Comparison of ENCODE assay signal across 14 mouse cellular contexts in genomic region chr13:64402504-64402949, GRCm38 (mm10). TPM values are rescaled to one million over a fixed set of nuclear protein-coding genes. Genes with fewer than 3 reads are reported as not detected.
DNase-seq lines count a peak whose midpoint lies in the region; ATAC-seq and TF ChIP-seq lines count a peak whose summit lies in the region.
"Had no signal": no experiment of that assay in that cellular context is flagged by ENCODE, and none has a peak within 500 bp of the region (broad histone marks: within the 10 kb centered on the region; RNA-seq: fewer than 3 reads in every experiment).

No protein-coding gene starts in this region.

- DNase-seq in heart, adult 2 months: no peak
- no peak for DNase-seq in heart, postnatal 25 days (ENCODE audit: low spot score)
- DNase-seq in retina, embryonic 14.5 days (ENCODE audit: low spot score): peak; percentile 27
- DNase-seq in retina, postnatal 1 day: no peak
- DNase-seq in liver, embryonic 13.5 days: peak; percentile 32
- DNase-seq in cerebellum, adult 2 months: no peak
- DNase-seq in layer of hippocampus, postnatal 14 days (ENCODE audit: low spot score in 2 of 2): no peak
- DNase-seq: cerebellum, adult 9-10 months; gastrocnemius, postnatal 25 days; midbrain, embryonic 14.5 days had no signal

- H3K27ac ChIP-seq in heart, adult 2 months: peak overlapping the region; percentile 78
- peak overlapping the region; percentile 60; the same call in 1 of the 2 replicates for H3K27ac ChIP-seq in liver, embryonic 13.5 days
- no peak overlapping the region for H3K27ac ChIP-seq in cerebellum, adult 2 months (ENCODE audit: insufficient read depth, low read length)
- H3K27ac ChIP-seq: neural tube, embryonic 13.5 days had no signal

- peaks cover 10% of the 10 kb centered on the region for H3K4me1 ChIP-seq in heart, adult 2 months (ENCODE audit: control insufficient read depth, insufficient read depth, low read length)
- H3K4me1 ChIP-seq in liver, embryonic 13.5 days (replicated peaks): peaks cover 32% of the 10 kb centered on the region
- no peaks in the 10 kb centered on the region for H3K4me1 ChIP-seq in cerebellum, adult 2 months (ENCODE audit: control insufficient read depth, insufficient read depth, low read length)
- H3K4me1 ChIP-seq: neural tube, embryonic 13.5 days had no signal

- H3K27me3 ChIP-seq in heart, adult 2 months (ENCODE audit: control insufficient read depth, insufficient read depth, low read length): no peaks in the 10 kb centered on the region
- no peaks in the 10 kb centered on the region for H3K27me3 ChIP-seq in liver, embryonic 13.5 days
- H3K27me3 ChIP-seq in cerebellum, adult 2 months (ENCODE audit: control insufficient read depth, insufficient read depth, low read length): no peaks in the 10 kb centered on the region
- H3K27me3 ChIP-seq: neural tube, embryonic 13.5 days had no signal

- peaks cover 10% of the 10 kb centered on the region for H3K36me3 ChIP-seq in heart, adult 2 months (ENCODE audit: control insufficient read depth, insufficient read depth, low read length)
- H3K36me3 ChIP-seq in liver, embryonic 13.5 days: no peaks in the 10 kb centered on the region
- H3K36me3 ChIP-seq: neural tube, embryonic 13.5 days had no signal

- no peaks in the 10 kb centered on the region for H3K79me2 ChIP-seq in heart, adult 2 months (replicated peaks; ENCODE audit: control insufficient read depth, insufficient read depth, low read length)

- intact Hi-C loops in heart, adult 2 months (cut with DNase I): loop anchor here (2.0 kb wide), 1 partner anchor 28 kb away; no protein-coding TSS in a partner anchor
- intact Hi-C loops in heart, postnatal 25 days (cut with DNase I): no loop called here

- WGBS in heart, adult 2 months: 46% methylated on average over 10 of the region's 10 CpGs
- WGBS in liver, embryonic 13.5 days (ENCODE audit: insufficient replicate concordance): 21% methylated on average over 10 of the region's 10 CpGs
- WGBS in cerebellum, adult 2 months: 78% methylated on average over 10 of the region's 10 CpGs

- no peak for TF ChIP-seq POLR2A in heart, adult 2 months (IDR thresholded peaks at IDR 0.05; ENCODE audit: insufficient read depth, low read depth, low read length)
- TF ChIP-seq POLR2A in cerebellum, adult 2 months (IDR thresholded peaks at IDR 0.05; ENCODE audit: borderline replicate concordance, insufficient read depth, low read length): no peak

- peak; percentile 63 for ATAC-seq in liver, embryonic 13.5 days (ENCODE audit: low read depth)
- no peak for ATAC-seq in activated CD4-positive, CD25-positive, alpha-beta regulatory T cell, adult 4 months
- ATAC-seq: forebrain, embryonic 14.5 days; inflammation-experienced regulatory T-cells, adult 6 months had no signal

- TF ChIP-seq EP300 in heart, adult 2 months (IDR thresholded peaks at IDR 0.05; ENCODE audit: insufficient read depth, low read depth, low read length): no peak

- H3K9me3 ChIP-seq in liver, embryonic 13.5 days (replicated peaks): no peaks in the 10 kb centered on the region
- H3K9me3 ChIP-seq: neural tube, embryonic 13.5 days had no signal

- no peak overlapping the region for H3K4me3 ChIP-seq in heart, adult 2 months
- 0 out of 2 replicates have a peak overlapping the region, but pooled peaks have one; percentile 7 for H3K4me3 ChIP-seq in liver, embryonic 13.5 days (replicated peaks)
- H3K4me3 ChIP-seq in cerebellum, adult 2 months (replicated peaks; ENCODE audit: insufficient read depth, low read depth, low read length): no peak overlapping the region
- H3K4me3 ChIP-seq: neural tube, embryonic 13.5 days had no signal

- no peak for TF ChIP-seq CTCF in heart, adult 2 months (IDR thresholded peaks at IDR 0.05)
- TF ChIP-seq CTCF in cerebellum, adult 2 months (IDR thresholded peaks at IDR 0.05; ENCODE audit: borderline replicate concordance, insufficient read depth, low read depth, low read length): no peak

- H3K9ac ChIP-seq in heart, adult 2 months (ENCODE audit: low read depth, low read length): no peak overlapping the region
- H3K9ac ChIP-seq in liver, embryonic 13.5 days: peak overlapping the region; percentile 41
- H3K9ac ChIP-seq: neural tube, embryonic 13.5 days had no signal

- peak overlapping the region; percentile 51 for H3K4me2 ChIP-seq in liver, embryonic 13.5 days
- H3K4me2 ChIP-seq: neural tube, embryonic 13.5 days had no signal

RNA-seq across cellular contexts. Expression of gene Cdk20, which starts 29.6 kb away (rescaled TPM):
- total RNA-seq in heart, adult 2 months (2021): 1 to 10 TPM; 2.5 to 2.9 TPM
- 6.2 and 7.4 TPM in 2 replicates for polyA plus RNA-seq in heart, adult 2 months (2012; rRNA removed)
- total RNA-seq in heart, postnatal 25 days (2021): 1 to 10 TPM; 2.7 to 4.4 TPM
- 3.7 and 3.8 TPM in 2 replicates for polyA plus RNA-seq in liver, embryonic 13.5 days (2015; fragmentation: Nextera tagmentation; extraction: Ambion mirVana)
- polyA plus RNA-seq in activated CD4-positive, CD25-positive, alpha-beta regulatory T cell, adult 4 months (2017; shearing (Covaris generic)): 1 to 10 TPM; 3.7 to 3.8 TPM
- 27.9 and 28.5 TPM in 2 replicates for polyA plus RNA-seq in cerebellum, adult 2 months (2012; rRNA removed)
- 10 to 100 TPM in 1 of 2 experiments, 1 to 10 TPM in 1; 8.5 to 11.2 TPM for total RNA-seq in layer of hippocampus, postnatal 14 days (2021)

RNA-seq across cellular contexts. Expression of gene Ctsl, which starts 31.8 kb away (rescaled TPM):
- total RNA-seq in heart, adult 2 months (2021): 100 to 1,000 TPM; 221 to 288 TPM
- polyA plus RNA-seq in heart, adult 2 months (2012; rRNA removed): 90.0 and 166 TPM in 2 replicates
- 100 to 1,000 TPM; 227 to 243 TPM for total RNA-seq in heart, postnatal 25 days (2021)
- polyA plus RNA-seq in liver, embryonic 13.5 days (2015; fragmentation: Nextera tagmentation; extraction: Ambion mirVana): 125 and 152 TPM in 2 replicates
- polyA plus RNA-seq in activated CD4-positive, CD25-positive, alpha-beta regulatory T cell, adult 4 months (2017; shearing (Covaris generic)): 1 to 10 TPM; 3.8 to 4.2 TPM
- 150 and 164 TPM in 2 replicates for polyA plus RNA-seq in cerebellum, adult 2 months (2012; rRNA removed)
- 100 to 1,000 TPM; 161 to 178 TPM for total RNA-seq in layer of hippocampus, postnatal 14 days (2021)

Comparison
In these comparisons a context has a peak if more than half of its experiments do, and no peak if none do; other contexts are left out.
1. DNase-seq: peak in retina, embryonic 14.5 days (single experiment) and liver, embryonic 13.5 days (single experiment); none in heart, adult 2 months (0 of 2), heart, postnatal 25 days (single experiment), retina, postnatal 1 day (single experiment), cerebellum, adult 2 months (0 of 2) and layer of hippocampus, postnatal 14 days (0 of 2).
2. RNA of gene Ctsl, which starts 31.8 kb away (polyA plus RNA-seq): 150 to 164 TPM in cerebellum, adult 2 months, 125 to 152 TPM in liver, embryonic 13.5 days and 90.0 to 166 TPM in heart, adult 2 months; 3.8 to 4.2 TPM in activated CD4-positive, CD25-positive, alpha-beta regulatory T cell, adult 4 months; every median in the first group is over 10 times any median in the second.